Mouse (Mus musculus) 3134 (cell line): ENCODE results near the gene Rrbp1.

ENCODE experiments used
- DNase-seq: peaks from one replicate; pipeline ENCODE4 v3.0.0-alpha.2; 2011; ENCODE audit warnings: low spot score; ENCODE audit not compliant: insufficient read length; ENCODE audit errors: extremely low read depth

The Rrbp1 gene

GRCm38 (mm10) chr2:143918831-143919502, 92.1 kb downstream of the Rrbp1 start:
- no peak for DNase-seq

GRCm38 (mm10) chr2:143917622-143918021, 93.4 kb downstream of the Rrbp1 start:
- no peak for DNase-seq

- no peak for DNase-seq
These were observed 94.8 kb downstream of the Rrbp1 start for GRCm38 (mm10) chr2:143916229-143916628.

GRCm38 (mm10) chr2:143915600-143916135, 95.4 kb downstream of the Rrbp1 start:
- no peak for DNase-seq

GRCm38 (mm10) chr2:143914760-143915599, 96.1 kb downstream of the Rrbp1 start, which contains the start of gene Dstn:
Dstn (plus strand) TSS chr2:143915320.
- peak; percentile 100 for DNase-seq

GRCm38 (mm10) chr2:143914221-143914620, 96.8 kb downstream of the Rrbp1 start:
- no peak for DNase-seq

- DNase-seq = no peak
These were observed 98.9 kb downstream of the Rrbp1 start for GRCm38 (mm10) chr2:143912199-143912598.

GRCm38 (mm10) chr2:143909230-143909629, 101.8 kb downstream of the Rrbp1 start:
- DNase-seq = no peak

- peak; percentile 38 for DNase-seq
These were observed 106.2 kb downstream of the Rrbp1 start for GRCm38 (mm10) chr2:143904896-143905295.

GRCm38 (mm10) chr2:143903376-143904045, 107.6 kb downstream of the Rrbp1 start:
- DNase-seq = peak; percentile 75

GRCm38 (mm10) chr2:143900821-143901351, 110.2 kb downstream of the Rrbp1 start:
- no peak for DNase-seq

GRCm38 (mm10) chr2:143899470-143900220, 111.4 kb downstream of the Rrbp1 start:
- DNase-seq = no peak
